Mouse (Mus musculus) cerebellum, adult 2 months (tissue): ENCODE data around the gene Krtap3-3.

ENCODE experiments used
- CTCF ChIP-seq: fragments of 200-500 bp; IDR thresholded peaks from 2 replicates; pipeline ENCODE4 v1.5.1; 2011; ENCODE audit warnings: low read depth, mild to moderate bottlenecking, control low read depth, low read length, moderate library complexity, borderline replicate concordance; ENCODE audit not compliant: insufficient read depth
- POLR2A ChIP-seq: fragments of 200-500 bp; IDR thresholded peaks from 2 replicates; pipeline ENCODE4 v1.6.1; 2011; ENCODE audit warnings: low read length, control low read depth, borderline replicate concordance; ENCODE audit not compliant: insufficient read depth

DNA sequence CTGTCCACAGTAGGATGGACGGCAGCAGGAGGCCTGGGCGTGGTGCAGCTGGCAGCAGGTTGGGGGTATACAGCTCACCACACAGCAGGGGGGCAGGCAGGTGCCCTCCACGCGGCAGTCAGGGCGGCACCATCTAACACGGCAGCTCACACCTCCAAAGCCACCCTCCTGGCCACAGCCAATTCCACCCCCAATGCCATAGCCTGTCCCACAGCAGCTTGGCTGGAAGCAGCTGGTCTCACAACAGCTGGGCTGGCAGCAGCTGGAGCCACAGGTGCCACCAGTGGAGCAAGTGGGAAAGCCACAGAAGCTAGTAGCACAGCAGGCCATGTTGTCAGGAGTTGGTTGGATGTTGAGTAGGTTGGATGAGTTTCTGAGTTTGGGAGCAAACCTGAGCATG lies 30.0 kb upstream of the Krtap3-3 start, which contains the start of gene Krtap1-5:
- TF ChIP-seq CTCF (no peak), POLR2A (no peak)
